Mouse (Mus musculus) intestine, postnatal 0 days (tissue): ENCODE data around the gene Rnf212. TPM values are rescaled to one million over a fixed set of nuclear protein-coding genes. Genes with fewer than 3 reads are reported as not detected.

Experiments used
- ATAC-seq: fragments of 200-750 bp; cut with Nextera tagmentation; 2 replicates; pipeline ENCODE4 v1.8.0; 2017; ENCODE audit warnings: mild to moderate bottlenecking, moderate TSS enrichment, moderate library complexity
- H3K27ac ChIP-seq: fragments of 300-500 bp; sonication (generic); 2 replicates; pipeline ENCODE4 v1.5.1; 2014; ENCODE audit warnings: mild to moderate bottlenecking, low read depth, low read length, moderate library complexity
- H3K27me3 ChIP-seq: fragments of 300-500 bp; sonication (generic); replicated peaks from 2 replicates; pipeline ENCODE4 v1.6.1; 2014; ENCODE audit warnings: low read length, mixed read lengths; ENCODE audit not compliant: control insufficient read depth, insufficient read depth
- H3K36me3 ChIP-seq: fragments of 300-500 bp; sonication (generic); 2 replicates; pipeline ENCODE4 v1.6.1; 2014; ENCODE audit warnings: mild to moderate bottlenecking, moderate library complexity; ENCODE audit not compliant: control insufficient read depth, insufficient read depth
- H3K4me1 ChIP-seq: fragments of 300-500 bp; sonication (generic); replicated peaks from 2 replicates; pipeline ENCODE4 v1.6.1; 2014; ENCODE audit warnings: antibody characterized with exemption, low read length, mixed read lengths; ENCODE audit not compliant: control insufficient read depth, insufficient read depth
- H3K4me2 ChIP-seq: fragments of 300-500 bp; sonication (generic); replicated peaks from 2 replicates; pipeline ENCODE4 v1.6.1; 2014; ENCODE audit warnings: low read depth, mild to moderate bottlenecking, moderate library complexity
- H3K4me3 ChIP-seq: fragments of 300-500 bp; sonication (generic); 2 replicates; pipeline ENCODE4 v1.5.1; 2014; ENCODE audit warnings: low read depth, low read length
- H3K9ac ChIP-seq: fragments of 300-500 bp; sonication (generic); 2 replicates; pipeline ENCODE4 v1.6.1; 2014; ENCODE audit warnings: mild to moderate bottlenecking, low read depth, low read length
- H3K9me3 ChIP-seq: fragments of 300-500 bp; sonication (generic); 2 replicates; pipeline ENCODE4 v1.6.1; 2016; ENCODE audit warnings: mixed run types; ENCODE audit not compliant: control insufficient read depth
- CTCF ChIP-seq: sonication (generic); IDR thresholded peaks from 2 replicates; pipeline ENCODE4 v1.5.1; 2016; ENCODE audit warnings: low read depth, mild to moderate bottlenecking, control low read depth, antibody characterized with exemption, moderate library complexity
- WGBS: fragments of 180-500 bp; shearing (Covaris S2); extraction: QIAGEN DNeasy Blood & Tissue Kit; methylation state at CpG from one replicate; pipeline ENCODE4 v1.1.7; 2014; 5-methylcytosine and 5-hydroxymethylcytosine counted together
- polyA plus RNA-seq: library from polyadenylated mRNA; unstranded; fragments of >200 nt; fragmentation: Nextera tagmentation; extraction: Ambion mirVana; gene quantifications from 2 replicates; pipeline ENCODE4 v1.2.1, GENCODE M21; 2015

The Rnf212 gene
- polyA plus RNA-seq, 1 experiment from 2014 or later: 1.2 TPM

- no peaks in the 10 kb centered on the region for H3K27me3 ChIP-seq
- ATAC-seq: peak; percentile 36
- H3K4me3 ChIP-seq: no peak overlapping the region
- no peak overlapping the region for H3K27ac ChIP-seq
- H3K36me3 ChIP-seq: no peaks in the 10 kb centered on the region
- TF ChIP-seq CTCF: no peak
- H3K4me2 ChIP-seq: no peak overlapping the region
- no peaks in the 10 kb centered on the region for H3K4me1 ChIP-seq
- no peaks in the 10 kb centered on the region for H3K9me3 ChIP-seq
- no peak overlapping the region for H3K9ac ChIP-seq
- 46% methylated on average over 6 of the region's 6 CpGs for WGBS
These were observed 60.6 kb downstream of the Rnf212 start for GRCm38 (mm10) chr5:108714149-108714548.

DNA sequence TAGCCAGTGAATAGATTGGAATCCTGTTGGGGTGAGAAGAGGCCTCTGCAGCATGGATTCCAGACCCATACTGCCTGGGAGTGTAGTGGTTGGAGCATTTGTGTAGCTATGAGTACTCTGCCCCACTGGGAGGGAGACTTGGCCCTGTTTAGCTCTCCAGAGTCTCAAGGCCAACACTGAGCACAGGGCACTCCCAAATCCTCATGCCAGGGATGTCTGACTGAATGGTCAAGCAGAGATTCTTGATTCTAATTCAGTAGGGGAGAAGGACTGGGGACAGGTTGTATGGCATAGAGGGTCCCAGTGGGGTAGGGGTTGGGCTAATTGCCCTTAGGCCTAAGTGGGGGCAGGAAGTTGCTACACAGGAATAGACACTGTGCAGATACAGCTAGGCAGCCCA is 61.1 kb downstream of the Rnf212 start:
- Histone ChIP-seq H3K9me3 (no peaks in the 10 kb centered on the region), H3K27ac (no peak overlapping the region), H3K27me3 (no peaks in the 10 kb centered on the region), H3K4me2 (no peak overlapping the region), H3K9ac (no peak overlapping the region), H3K36me3 (no peaks in the 10 kb centered on the region), H3K4me1 (no peaks in the 10 kb centered on the region), H3K4me3 (no peak overlapping the region)
- ATAC-seq: no peak
- TF ChIP-seq CTCF: no peak

- Histone ChIP-seq H3K4me2 (no peak overlapping the region), H3K27me3 (no peaks in the 10 kb centered on the region), H3K4me3 (no peak overlapping the region), H3K4me1 (no peaks in the 10 kb centered on the region), H3K9ac (no peak overlapping the region), H3K36me3 (no peaks in the 10 kb centered on the region), H3K9me3 (no peaks in the 10 kb centered on the region), H3K27ac (no peak overlapping the region)
- WGBS: 85% methylated on average over 2 of the region's 2 CpGs
- no peak for ATAC-seq
- no peak for TF ChIP-seq CTCF
These were observed 61.7 kb downstream of the Rnf212 start for GRCm38 (mm10) chr5:108713096-108713495.

- H3K9me3 ChIP-seq: no peaks in the 10 kb centered on the region
- no peak for ATAC-seq
- no peak overlapping the region for H3K27ac ChIP-seq
- H3K4me3 ChIP-seq: no peak overlapping the region
- H3K4me1 ChIP-seq: no peaks in the 10 kb centered on the region
- no peak overlapping the region for H3K4me2 ChIP-seq
- no peak for TF ChIP-seq CTCF
- no peaks in the 10 kb centered on the region for H3K27me3 ChIP-seq
- peaks cover 6% of the 10 kb centered on the region; the same call in 1 of the 2 replicates for H3K36me3 ChIP-seq
- H3K9ac ChIP-seq: no peak overlapping the region
- 71% methylated on average over 6 of the region's 6 CpGs for WGBS
These were observed 62.8 kb downstream of the Rnf212 start for GRCm38 (mm10) chr5:108711968-108712367.

GRCm38 (mm10) chr5:108708981-108709731 is 65.6 kb downstream of the Rnf212 start:
- Histone ChIP-seq H3K4me3 (no peak overlapping the region), H3K9ac (no peak overlapping the region), H3K9me3 (no peaks in the 10 kb centered on the region), H3K27me3 (no peaks in the 10 kb centered on the region), H3K4me1 (0 out of 2 replicates have a peak, but pooled peaks cover 2% of the 10 kb centered on the region), H3K4me2 (no peak overlapping the region), H3K36me3 (peaks cover 30% of the 10 kb centered on the region), H3K27ac (peak overlapping the region; percentile 61)
- WGBS: 46% methylated on average over 6 of the region's 6 CpGs
- peak; percentile 12; the same call in 1 of the 2 replicates for ATAC-seq
- no peak for TF ChIP-seq CTCF

DNA sequence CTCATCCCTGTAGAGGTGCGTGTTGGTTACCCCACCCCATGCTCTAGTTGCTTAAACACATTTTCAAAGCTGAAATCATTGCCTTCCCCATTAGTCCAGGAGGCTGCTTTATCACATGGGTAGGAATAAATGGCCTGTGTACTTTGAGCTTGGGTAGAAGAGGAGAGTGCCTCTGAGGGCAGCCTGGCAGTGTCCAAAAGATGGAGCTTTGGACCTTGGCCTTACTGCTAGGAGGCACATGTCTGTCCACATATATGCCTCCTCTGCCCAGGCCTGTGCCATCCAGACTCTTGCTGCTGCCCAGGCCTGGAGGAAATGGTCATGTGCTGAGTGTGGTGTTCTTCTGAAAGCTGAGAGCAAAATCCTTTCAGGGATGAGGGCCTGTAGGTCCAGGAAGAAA is 66.4 kb downstream of the Rnf212 start:
- WGBS: 39% methylated on average over 1 of the region's 1 CpGs
- H3K4me3 ChIP-seq: no peak overlapping the region
- TF ChIP-seq CTCF: no peak
- H3K27ac ChIP-seq: peak overlapping the region; percentile 61
- H3K4me2 ChIP-seq: no peak overlapping the region
- H3K4me1 ChIP-seq: peaks cover 7% of the 10 kb centered on the region; the same call in 1 of the 2 replicates
- peak; percentile 76 for ATAC-seq
- peaks cover 30% of the 10 kb centered on the region for H3K36me3 ChIP-seq
- no peaks in the 10 kb centered on the region for H3K27me3 ChIP-seq
- H3K9ac ChIP-seq: no peak overlapping the region
- no peaks in the 10 kb centered on the region for H3K9me3 ChIP-seq
